Mouse (Mus musculus) liver, adult 2 months (tissue): ENCODE results near the gene Lcn5.

ENCODE experiments used
- CTCF ChIP-seq: fragments of 200-500 bp; IDR thresholded peaks from 2 replicates; pipeline ENCODE4 v1.5.1; 2011; ENCODE audit warnings: low read depth, low read length, control low read depth
- POLR2A ChIP-seq: fragments of 200-500 bp; IDR thresholded peaks from 2 replicates; pipeline ENCODE4 v1.6.1; 2011; ENCODE audit warnings: low read length, control low read depth; ENCODE audit not compliant: insufficient read depth; ENCODE audit errors: extremely low read depth

- TF ChIP-seq CTCF, result no peak
- TF ChIP-seq POLR2A, result no peak
Measured at GRCm38 (mm10) chr2:25652902-25653301, 4.8 kb upstream of the Lcn5 start, which contains the start of gene Lcn8.
